Mouse (Mus musculus): Measurements from ENCODE around the gene Gm11032. TPM values are rescaled to one million over a fixed set of nuclear protein-coding genes. Genes with fewer than 3 reads are reported as not detected.
"Not testable (repeated sequence)": the region's sequence is repeated elsewhere in the genome, so short reads cannot be mapped to it uniquely, and the experiment has no call there.

Gm11032 gene
- total RNA-seq, 1 experiment from 2014 or later: not detected

GRCm38 (mm10) chr11:4625931-4626330 lies 6.1 kb downstream of the Gm11032 start:
- DNase-seq: no peak

GRCm38 (mm10) chr11:4627636-4628035 lies 7.8 kb downstream of the Gm11032 start:
- DNase-seq: no peak

- no peak for DNase-seq
These were observed 10.0 kb downstream of the Gm11032 start for GRCm38 (mm10) chr11:4629861-4630280.

GRCm38 (mm10) chr11:4633420-4633819 lies 13.6 kb downstream of the Gm11032 start:
- DNase-seq: peak; percentile 62

DNA sequence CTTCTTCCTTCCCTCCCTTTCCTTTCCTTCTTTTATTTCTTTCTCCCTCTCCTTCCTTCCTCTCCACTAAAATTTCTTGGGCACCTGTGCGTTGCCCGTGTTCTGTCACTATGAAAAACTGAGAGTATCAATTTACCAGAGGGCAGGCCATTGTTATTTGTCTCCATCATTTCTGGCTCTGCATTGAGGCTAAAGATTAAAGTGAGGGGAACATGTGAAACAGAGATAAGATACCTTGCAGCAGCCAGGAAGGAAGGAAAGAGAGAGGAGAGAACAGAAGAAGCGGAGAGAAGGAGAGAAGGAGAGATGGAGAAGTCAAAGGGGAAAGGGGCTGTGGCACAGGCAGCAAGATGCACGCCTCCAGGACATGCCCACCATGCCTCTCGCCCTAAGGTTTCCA lies 14.5 kb downstream of the Gm11032 start:
- no peak for DNase-seq

GRCm38 (mm10) chr11:4636782-4637342 lies 17.0 kb downstream of the Gm11032 start:
- no peak for DNase-seq

- peak; percentile 99 for DNase-seq
These were observed 17.8 kb downstream of the Gm11032 start, which contains the start of gene Ascc2 for GRCm38 (mm10) chr11:4637534-4638234. Gene Ascc2 (plus strand): TSS chr11:4637747.

DNA sequence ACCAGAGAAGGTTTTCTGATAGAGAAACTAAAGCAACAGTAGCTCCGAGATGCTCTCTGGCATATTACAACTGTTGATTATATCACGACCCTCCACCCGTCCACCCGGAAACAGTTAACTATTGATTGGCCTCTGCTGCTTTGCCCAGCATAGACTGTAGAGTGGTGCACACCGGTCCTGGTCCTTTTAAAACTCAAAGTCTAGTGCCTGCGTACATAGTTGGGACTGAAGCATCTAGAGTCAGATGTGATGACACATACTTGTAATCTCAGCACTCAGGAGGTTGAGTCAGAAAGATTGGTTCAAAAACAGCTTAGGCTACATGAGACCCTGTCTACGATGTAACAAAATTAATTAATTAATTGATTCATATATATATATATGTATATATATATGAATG lies 18.4 kb downstream of the Gm11032 start:
- DNase-seq: no peak

- DNase-seq: no peak
These were observed 21.3 kb downstream of the Gm11032 start for GRCm38 (mm10) chr11:4641185-4641584.

GRCm38 (mm10) chr11:4643722-4644121 lies 23.9 kb downstream of the Gm11032 start:
- DNase-seq: no peak

DNA sequence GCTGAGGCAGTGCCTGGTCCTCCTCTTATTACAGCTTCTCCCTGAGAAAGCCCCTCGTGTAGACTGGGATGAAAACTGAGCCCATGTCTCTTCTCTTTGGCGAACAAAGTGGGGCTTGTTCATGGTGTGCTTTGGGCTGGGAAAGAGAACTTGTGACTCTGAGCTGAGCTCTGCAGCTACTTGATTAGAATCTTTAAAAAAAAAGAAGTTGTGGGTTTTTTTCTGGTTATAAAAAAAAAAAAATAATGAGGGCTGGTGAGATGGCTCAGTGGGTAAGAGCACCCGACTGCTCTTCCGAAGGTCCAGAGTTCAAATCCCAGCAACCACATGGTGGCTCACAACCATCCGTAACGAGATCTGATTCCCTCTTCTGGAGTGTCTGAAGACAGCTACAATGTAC lies 25.3 kb downstream of the Gm11032 start:
- not testable (repeated sequence) for DNase-seq

GRCm38 (mm10) chr11:4646409-4646808 lies 26.5 kb downstream of the Gm11032 start:
- no peak for DNase-seq

GRCm38 (mm10) chr11:4659818-4660217 lies 40.0 kb downstream of the Gm11032 start:
- no peak for DNase-seq

DNA sequence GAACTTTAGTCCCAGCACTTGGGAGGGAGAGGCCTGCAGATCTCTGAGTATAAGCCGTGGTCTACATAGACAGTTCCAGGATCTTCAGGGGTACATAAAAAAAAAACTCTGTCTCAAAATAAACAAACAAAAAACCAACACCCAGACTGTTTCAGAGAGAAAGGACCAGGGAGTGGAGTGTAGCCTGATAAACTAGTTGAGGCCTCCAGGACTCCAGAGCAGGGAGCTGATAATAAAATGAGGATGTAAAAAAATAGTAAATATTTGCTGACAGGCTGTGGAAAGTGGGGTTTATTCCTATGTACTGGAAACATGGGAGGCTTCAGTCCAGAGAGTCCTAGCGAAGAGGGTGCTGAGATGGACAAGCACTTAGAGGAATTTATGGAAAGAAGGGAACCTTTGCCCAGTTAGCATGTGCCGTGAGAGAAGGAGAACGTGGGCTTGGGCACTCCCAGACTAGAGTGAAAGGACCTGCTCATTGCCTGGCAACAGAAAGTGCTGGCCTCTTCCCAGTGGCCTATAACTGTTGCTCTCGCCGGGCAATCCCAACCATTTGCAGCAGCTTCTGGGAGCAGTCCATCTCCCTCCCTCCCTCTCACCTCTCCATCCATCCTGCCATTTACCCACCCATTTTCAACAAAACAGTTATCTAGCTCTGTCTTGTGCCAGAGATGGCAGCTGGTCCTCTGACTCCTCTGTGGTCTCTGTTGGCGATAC lies 40.6 kb downstream of the Gm11032 start:
- DNase-seq: no peak

DNA sequence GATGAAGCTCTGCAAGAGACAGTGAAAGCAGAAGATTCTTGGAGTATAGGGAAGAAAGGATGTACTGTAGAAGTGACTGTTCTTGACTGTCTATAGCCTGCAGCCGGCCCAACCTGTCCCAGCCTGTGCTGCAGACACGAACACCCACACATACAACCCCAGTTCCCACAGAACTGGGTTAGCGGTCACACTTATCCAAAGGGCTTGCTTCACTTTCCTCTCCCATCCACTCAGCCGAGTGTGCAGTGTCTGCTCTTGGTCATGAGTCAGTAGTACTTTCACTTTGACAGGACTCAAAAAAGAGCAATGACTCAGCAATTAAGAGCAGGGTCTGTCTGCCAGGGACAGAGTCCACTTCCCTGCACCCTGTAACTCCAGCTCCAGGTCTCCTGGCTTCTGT lies 41.5 kb downstream of the Gm11032 start:
- peak; percentile 48 for DNase-seq

DNA sequence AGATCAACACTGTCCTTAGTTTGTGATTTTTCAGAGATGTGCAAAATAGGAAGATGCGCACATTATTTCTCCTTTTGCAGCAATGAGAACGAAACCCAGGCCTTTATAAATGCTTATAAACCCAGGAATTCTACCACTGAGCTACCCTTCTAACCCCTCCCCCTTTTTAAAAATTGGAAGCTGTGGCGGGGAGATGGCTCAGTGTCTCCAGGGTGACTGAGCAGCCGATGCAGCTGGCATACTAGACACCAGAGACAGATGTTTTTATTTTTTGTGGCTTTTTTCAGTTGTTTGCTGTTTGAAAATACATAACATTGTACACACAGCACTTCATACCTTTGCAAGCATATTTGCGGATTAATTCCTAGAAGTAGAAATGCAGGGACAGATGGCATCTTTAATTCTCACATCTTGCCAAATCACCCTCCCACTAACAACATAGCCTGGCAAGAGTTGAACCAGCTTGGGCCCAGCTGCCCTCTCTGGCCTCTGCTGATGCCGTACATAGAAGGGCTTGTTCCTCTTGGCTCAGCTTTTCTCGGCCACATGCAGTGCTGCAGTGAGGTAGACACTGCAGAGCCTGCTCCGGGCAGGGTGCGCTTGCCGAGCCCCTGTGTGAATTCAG lies 42.1 kb downstream of the Gm11032 start:
- no peak for DNase-seq

- DNase-seq: no peak
These were observed 42.6 kb downstream of the Gm11032 start for GRCm38 (mm10) chr11:4662496-4662878.

Other genes starting within 250 kb of the Gm11032 start
- 0.38 and 2.3 TPM in 2 replicates for gene Hormad2, start 179.0 kb upstream of the Gm11032 start, total RNA-seq (2021)
- 49.8 and 53.9 TPM in 2 replicates for gene Mtmr3, start 25.2 kb upstream of the Gm11032 start, total RNA-seq (2021)
- gene Ascc2, start 17.7 kb downstream of the Gm11032 start, total RNA-seq (2021): 31.3 and 36.4 TPM in 2 replicates
- 1,088 and 1,101 TPM in 2 replicates for gene Uqcr10, start 84.3 kb downstream of the Gm11032 start, total RNA-seq (2021)
- gene Zmat5, start 84.6 kb downstream of the Gm11032 start, total RNA-seq (2021): 35.1 and 36.7 TPM in 2 replicates
- 0.15 and 0.41 TPM in 2 replicates for gene Cabp7, start 126.7 kb downstream of the Gm11032 start, total RNA-seq (2021)
- gene Nf2, start 229.5 kb downstream of the Gm11032 start, total RNA-seq (2021): 102 and 106 TPM in 2 replicates